Mouse (Mus musculus) adrenal gland, postnatal 10 days (tissue): ENCODE measurements around the gene Nwd2. TPM values are rescaled to one million over a fixed set of nuclear protein-coding genes. Genes with fewer than 3 reads are reported as not detected.
A peak's percentile ranks its signal among the peaks of the same experiment; 100 is the strongest.

Experiments used
- DNase-seq: peaks from one replicate; pipeline ENCODE4 v3.0.0; 2021; ENCODE audit warnings: mixed read lengths
- long read RNA-seq, 2 experiments: library from polyadenylated mRNA; stranded (forward); transcript quantifications; one replicate each; pipeline ENCODE4 v2.0.0; 2021
- total RNA-seq, 2 experiments: library from RNA; stranded (reverse); gene quantifications; 2 replicates each; pipeline ENCODE4 v1.2.3; 2021

Nwd2 gene
- under 1 TPM; 0.06 to 0.21 TPM for total RNA-seq
- long read RNA-seq, experiment 1, result 0 reads
- long read RNA-seq, experiment 2, result 0 reads

GRCm38 (mm10) chr5:63649070-63649532 lies at the start of gene Nwd2:
TSS of gene Nwd2 (plus strand) at chr5:63649102.
- no peak for DNase-seq

GRCm38 (mm10) chr5:63607447-63607846 lies 41.5 kb upstream of the Nwd2 start:
- DNase-seq, result no peak

GRCm38 (mm10) chr5:63616792-63617668 lies 31.9 kb upstream of the Nwd2 start:
- DNase-seq, result no peak

- DNase-seq, result no peak
Measured at GRCm38 (mm10) chr5:63624123-63624522, 24.8 kb upstream of the Nwd2 start.

- DNase-seq, result no peak
Measured at GRCm38 (mm10) chr5:63627832-63628530, 20.9 kb upstream of the Nwd2 start.

- DNase-seq, result no peak
Measured at GRCm38 (mm10) chr5:63628531-63628871, 20.4 kb upstream of the Nwd2 start.

- no peak for DNase-seq
Measured at GRCm38 (mm10) chr5:63634636-63635035, 14.3 kb upstream of the Nwd2 start.

GRCm38 (mm10) chr5:63648187-63648586 lies 715 bp upstream of the Nwd2 start:
- no peak for DNase-seq

- DNase-seq, result no peak
Measured at GRCm38 (mm10) chr5:63649533-63650464, 897 bp downstream of the Nwd2 start.

GRCm38 (mm10) chr5:63651813-63652212 lies 2.9 kb downstream of the Nwd2 start:
- no peak for DNase-seq

- no peak for DNase-seq
Measured at GRCm38 (mm10) chr5:63652705-63653104, 3.8 kb downstream of the Nwd2 start.

- DNase-seq, result no peak
Measured at GRCm38 (mm10) chr5:63666884-63667283, 18.0 kb downstream of the Nwd2 start.

- DNase-seq, result no peak
Measured at GRCm38 (mm10) chr5:63675934-63676333, 27.0 kb downstream of the Nwd2 start.

GRCm38 (mm10) chr5:63689084-63689483 lies 40.2 kb downstream of the Nwd2 start:
- DNase-seq, result peak; percentile 5

GRCm38 (mm10) chr5:63696784-63697183 lies 47.9 kb downstream of the Nwd2 start:
- DNase-seq, result no peak

GRCm38 (mm10) chr5:63697196-63697595 lies 48.3 kb downstream of the Nwd2 start:
- no peak for DNase-seq

GRCm38 (mm10) chr5:63728955-63729354 lies 80.1 kb downstream of the Nwd2 start:
- DNase-seq, result no peak

- no peak for DNase-seq
Measured at GRCm38 (mm10) chr5:63735521-63735920, 86.6 kb downstream of the Nwd2 start.

GRCm38 (mm10) chr5:63743426-63743825 lies 94.5 kb downstream of the Nwd2 start:
- no peak for DNase-seq

- DNase-seq, result no peak
Measured at GRCm38 (mm10) chr5:63748299-63748698, 99.4 kb downstream of the Nwd2 start.

- DNase-seq, result no peak
Measured at GRCm38 (mm10) chr5:63748759-63749158, 99.9 kb downstream of the Nwd2 start.

GRCm38 (mm10) chr5:63755092-63755761 lies 106.3 kb downstream of the Nwd2 start:
- peak; percentile 7 for DNase-seq
